Mouse (Mus musculus) MN1 (cell line): ENCODE data around the gene Mon1a.

Experiments
- DNase-seq: peaks from one replicate; pipeline ENCODE4 v3.0.0-alpha.2; 2016; ENCODE audit warnings: low spot score

Mon1a gene

GRCm38 (mm10) chr9:107908410-107909158 is 20.6 kb downstream of the Mon1a start:
- DNase-seq = no peak

- no peak for DNase-seq
These were observed 22.2 kb downstream of the Mon1a start for GRCm38 (mm10) chr9:107910025-107910769.

GRCm38 (mm10) chr9:107914764-107915420 is 26.9 kb downstream of the Mon1a start:
- DNase-seq = no peak

GRCm38 (mm10) chr9:107917895-107918608 is 30.1 kb downstream of the Mon1a start:
- peak; percentile 46 for DNase-seq

- DNase-seq = no peak
These were observed 30.9 kb downstream of the Mon1a start for GRCm38 (mm10) chr9:107918884-107919283.

- DNase-seq = no peak
These were observed 31.5 kb downstream of the Mon1a start for GRCm38 (mm10) chr9:107919441-107919840.

GRCm38 (mm10) chr9:107923021-107923420 is 35.1 kb downstream of the Mon1a start:
- DNase-seq = no peak

GRCm38 (mm10) chr9:107923956-107924355 is 36.0 kb downstream of the Mon1a start:
- DNase-seq = no peak

- DNase-seq = no peak
These were observed 37.3 kb downstream of the Mon1a start for GRCm38 (mm10) chr9:107925251-107925650.

GRCm38 (mm10) chr9:107926920-107927420 is 39.0 kb downstream of the Mon1a start:
- no peak for DNase-seq

GRCm38 (mm10) chr9:107927749-107928148 is 39.8 kb downstream of the Mon1a start:
- no peak for DNase-seq

GRCm38 (mm10) chr9:107928169-107928568 is 40.2 kb downstream of the Mon1a start, which contains the start of gene Actl11:
TSS of gene Actl11 (plus strand) at chr9:107928469.
- no peak for DNase-seq

- DNase-seq = peak; percentile 63
These were observed 44.3 kb downstream of the Mon1a start for GRCm38 (mm10) chr9:107932221-107932620.

GRCm38 (mm10) chr9:107934146-107934545 is 46.2 kb downstream of the Mon1a start:
- DNase-seq = no peak

- no peak for DNase-seq
These were observed 47.4 kb downstream of the Mon1a start, which contains the start of gene Camkv for GRCm38 (mm10) chr9:107935374-107935773. TSS of gene Camkv (plus strand) at chr9:107935674.

GRCm38 (mm10) chr9:107935790-107936214 is 47.9 kb downstream of the Mon1a start:
- peak; percentile 41 for DNase-seq

- no peak for DNase-seq
These were observed 48.4 kb downstream of the Mon1a start for GRCm38 (mm10) chr9:107936215-107936822.

GRCm38 (mm10) chr9:107936831-107937230 is 48.9 kb downstream of the Mon1a start:
- no peak for DNase-seq

GRCm38 (mm10) chr9:107947241-107948194 is 59.6 kb downstream of the Mon1a start:
- DNase-seq = peak; percentile 85
